Mouse (Mus musculus): ENCODE results near the gene Abl1. TPM values are rescaled to one million over a fixed set of nuclear protein-coding genes. Genes with fewer than 3 reads are reported as not detected.

The Abl1 gene
- polyA plus RNA-seq, 1 experiment from 2014 or later = 19.7 TPM

GRCm38 (mm10) chr2:31801416-31801815 is 113.2 kb downstream of the Abl1 start:
- no peaks in the 10 kb centered on the region for H3K9me3 ChIP-seq
- peaks cover 14% of the 10 kb centered on the region for H3K4me1 ChIP-seq (replicated peaks)
- no peak overlapping the region for H3K4me3 ChIP-seq
- no peak overlapping the region for H3K4me2 ChIP-seq
- no peak overlapping the region for H3K27ac ChIP-seq
- WGBS = 92% methylated on average over 9 of the region's 9 CpGs
- H3K9ac ChIP-seq = no peak overlapping the region
- no peak for ATAC-seq (ENCODE audit: low FRiP score)
- no peaks in the 10 kb centered on the region for H3K27me3 ChIP-seq
- peaks cover 82% of the 10 kb centered on the region for H3K36me3 ChIP-seq

- no peak overlapping the region for H3K9ac ChIP-seq
- H3K36me3 ChIP-seq = peaks cover 68% of the 10 kb centered on the region
- H3K27me3 ChIP-seq = no peaks in the 10 kb centered on the region
- ATAC-seq (ENCODE audit: low FRiP score) = no peak
- no peak overlapping the region for H3K4me3 ChIP-seq
- no peak overlapping the region for H3K4me2 ChIP-seq
- WGBS = 96% methylated on average over 8 of the region's 8 CpGs
- H3K4me1 ChIP-seq (replicated peaks) = peaks cover 28% of the 10 kb centered on the region
- H3K9me3 ChIP-seq = no peaks in the 10 kb centered on the region
- no peak overlapping the region for H3K27ac ChIP-seq
These were observed 114.6 kb downstream of the Abl1 start for GRCm38 (mm10) chr2:31802811-31803210.

GRCm38 (mm10) chr2:31803480-31803879 is 115.3 kb downstream of the Abl1 start:
- WGBS = 88% methylated on average over 14 of the region's 14 CpGs
- peaks cover 35% of the 10 kb centered on the region for H3K4me1 ChIP-seq (replicated peaks)
- no peak overlapping the region for H3K27ac ChIP-seq
- no peak overlapping the region for H3K4me2 ChIP-seq
- peaks cover 61% of the 10 kb centered on the region for H3K36me3 ChIP-seq
- H3K27me3 ChIP-seq = no peaks in the 10 kb centered on the region
- no peak for ATAC-seq (ENCODE audit: low FRiP score)
- no peak overlapping the region for H3K4me3 ChIP-seq
- no peak overlapping the region for H3K9ac ChIP-seq
- H3K9me3 ChIP-seq = no peaks in the 10 kb centered on the region

- Histone ChIP-seq H3K9ac (0 out of 2 replicates have a peak overlapping the region, but pooled peaks have one; percentile 9), H3K27me3 (0 out of 2 replicates have a peak, but pooled peaks cover 12% of the 10 kb centered on the region), H3K27ac (peak overlapping the region; percentile 89), H3K4me3 (no peak overlapping the region), H3K4me2 (peak overlapping the region; percentile 19; the same call in 1 of the 2 replicates), H3K36me3 (peaks cover 28% of the 10 kb centered on the region), H3K4me1 (replicated peaks) (peaks cover 57% of the 10 kb centered on the region), H3K9me3 (no peaks in the 10 kb centered on the region)
- ATAC-seq (ENCODE audit: low FRiP score) = peak; percentile 38
- 15% methylated on average over 9 of the region's 9 CpGs for WGBS
These were observed 118.6 kb downstream of the Abl1 start for GRCm38 (mm10) chr2:31806639-31807382.

- Histone ChIP-seq H3K27ac (peak overlapping the region; percentile 27), H3K4me1 (replicated peaks) (peaks cover 57% of the 10 kb centered on the region), H3K9ac (peak overlapping the region; percentile 51; the same call in 1 of the 2 replicates), H3K4me3 (no peak overlapping the region), H3K4me2 (no peak overlapping the region), H3K9me3 (no peaks in the 10 kb centered on the region), H3K27me3 (peaks cover 19% of the 10 kb centered on the region; the same call in 1 of the 2 replicates), H3K36me3 (peaks cover 9% of the 10 kb centered on the region)
- 30% methylated on average over 28 of the region's 28 CpGs for WGBS
- no peak; the same call in 1 of the 2 replicates for ATAC-seq (ENCODE audit: low FRiP score)
These were observed 120.5 kb downstream of the Abl1 start for GRCm38 (mm10) chr2:31808410-31809357.

- no peak overlapping the region for H3K4me3 ChIP-seq
- H3K4me2 ChIP-seq = no peak overlapping the region
- no peak for ATAC-seq (ENCODE audit: low FRiP score)
- peaks cover 57% of the 10 kb centered on the region for H3K4me1 ChIP-seq (replicated peaks)
- no peak overlapping the region for H3K9ac ChIP-seq
- 42% methylated on average over 2 of the region's 2 CpGs for WGBS
- H3K36me3 ChIP-seq = peaks cover 3% of the 10 kb centered on the region
- H3K9me3 ChIP-seq = no peaks in the 10 kb centered on the region
- peaks cover 26% of the 10 kb centered on the region for H3K27me3 ChIP-seq
- 0 out of 2 replicates have a peak overlapping the region, but pooled peaks have one; percentile 27 for H3K27ac ChIP-seq
These were observed 121.2 kb downstream of the Abl1 start for GRCm38 (mm10) chr2:31809358-31809740.

GRCm38 (mm10) chr2:31810444-31810843 is 122.3 kb downstream of the Abl1 start, which contains the start of gene Qrfp:
Gene Qrfp, minus strand, starts transcription at chr2:31810580.
- no peak for ATAC-seq (ENCODE audit: low FRiP score)
- Histone ChIP-seq H3K9me3 (no peaks in the 10 kb centered on the region), H3K4me1 (replicated peaks) (peaks cover 53% of the 10 kb centered on the region), H3K4me3 (no peak within 1 kb of the TSS), H3K36me3 (no peaks in the 10 kb centered on the region), H3K27ac (0 out of 2 replicates have a peak within 1 kb of the TSS, but pooled peaks have one; percentile 27), H3K27me3 (peaks cover 32% of the 10 kb centered on the region), H3K4me2 (no peak within 1 kb of the TSS), H3K9ac (peak within 1 kb of the TSS; percentile 53; the same call in 1 of the 2 replicates)
- 42% methylated on average over 12 of the region's 12 CpGs for WGBS

- H3K36me3 ChIP-seq = no peaks in the 10 kb centered on the region
- no peak overlapping the region; the same call in 1 of the 2 replicates for H3K9ac ChIP-seq
- 92% methylated on average over 14 of the region's 14 CpGs for WGBS
- no peaks in the 10 kb centered on the region for H3K9me3 ChIP-seq
- no peak overlapping the region for H3K4me3 ChIP-seq
- peaks cover 44% of the 10 kb centered on the region for H3K4me1 ChIP-seq (replicated peaks)
- H3K4me2 ChIP-seq = no peak overlapping the region
- H3K27me3 ChIP-seq = peaks cover 39% of the 10 kb centered on the region
- H3K27ac ChIP-seq = no peak overlapping the region
- no peak for ATAC-seq (ENCODE audit: low FRiP score)
These were observed 123.1 kb downstream of the Abl1 start for GRCm38 (mm10) chr2:31811086-31811958.

GRCm38 (mm10) chr2:31813641-31814040 is 125.5 kb downstream of the Abl1 start:
- 92% methylated on average over 4 of the region's 4 CpGs for WGBS
- H3K9ac ChIP-seq = no peak overlapping the region
- no peak overlapping the region for H3K4me3 ChIP-seq
- ATAC-seq (ENCODE audit: low FRiP score) = no peak
- no peak overlapping the region for H3K27ac ChIP-seq
- peaks cover 44% of the 10 kb centered on the region for H3K27me3 ChIP-seq
- H3K9me3 ChIP-seq = no peaks in the 10 kb centered on the region
- peaks cover 21% of the 10 kb centered on the region for H3K4me1 ChIP-seq (replicated peaks)
- H3K4me2 ChIP-seq = no peak overlapping the region
- H3K36me3 ChIP-seq = no peaks in the 10 kb centered on the region

GRCm38 (mm10) chr2:31814699-31815098 is 126.5 kb downstream of the Abl1 start:
- Histone ChIP-seq H3K27me3 (peaks cover 44% of the 10 kb centered on the region), H3K4me1 (replicated peaks) (peaks cover 10% of the 10 kb centered on the region), H3K27ac (no peak overlapping the region), H3K9ac (no peak overlapping the region), H3K4me2 (no peak overlapping the region), H3K4me3 (no peak overlapping the region), H3K9me3 (no peaks in the 10 kb centered on the region), H3K36me3 (no peaks in the 10 kb centered on the region)
- no peak for ATAC-seq (ENCODE audit: low FRiP score)
- 85% methylated on average over 7 of the region's 7 CpGs for WGBS

- H3K27me3 ChIP-seq = peaks cover 42% of the 10 kb centered on the region
- H3K36me3 ChIP-seq = no peaks in the 10 kb centered on the region
- H3K9me3 ChIP-seq = no peaks in the 10 kb centered on the region
- peak; percentile 55; the same call in 1 of the 2 replicates for ATAC-seq (ENCODE audit: low FRiP score)
- H3K4me1 ChIP-seq (replicated peaks) = peaks cover 4% of the 10 kb centered on the region
- H3K4me3 ChIP-seq = no peak overlapping the region
- no peak overlapping the region for H3K27ac ChIP-seq
- H3K4me2 ChIP-seq = no peak overlapping the region
- WGBS = 31% methylated on average over 5 of the region's 5 CpGs
- H3K9ac ChIP-seq = no peak overlapping the region
These were observed 127.2 kb downstream of the Abl1 start for GRCm38 (mm10) chr2:31815367-31815766.

Data from hindbrain, embryonic 13.5 days (tissue).